Mouse (Mus musculus): Measurements from ENCODE around the gene D430041D05Rik. TPM values are rescaled to one million over a fixed set of nuclear protein-coding genes. Genes with fewer than 3 reads are reported as not detected.

D430041D05Rik gene
- polyA plus RNA-seq, 1 experiment from 2014 or later = 5.7 TPM

- H3K36me3 ChIP-seq = no peaks in the 10 kb centered on the region
- H3K4me3 ChIP-seq = no peak overlapping the region
- H3K27ac ChIP-seq (replicated peaks) = 0 out of 2 replicates have a peak overlapping the region, but pooled peaks have one; percentile 4
- H3K4me2 ChIP-seq = no peak overlapping the region
- ATAC-seq (ENCODE audit: low read depth) = no peak
- H3K9me3 ChIP-seq = no peaks in the 10 kb centered on the region
- peaks cover 39% of the 10 kb centered on the region for H3K4me1 ChIP-seq (replicated peaks)
- 68% methylated on average over 4 of the region's 4 CpGs for WGBS
- H3K27me3 ChIP-seq = no peaks in the 10 kb centered on the region
- no peak overlapping the region for H3K9ac ChIP-seq
Observed at GRCm38 (mm10) chr2:104332707-104333106, 78.1 kb downstream of the D430041D05Rik start.

- ATAC-seq (ENCODE audit: low read depth) = no peak
- H3K27me3 ChIP-seq = no peaks in the 10 kb centered on the region
- no peak overlapping the region for H3K27ac ChIP-seq (replicated peaks)
- H3K36me3 ChIP-seq = no peaks in the 10 kb centered on the region
- H3K4me1 ChIP-seq (replicated peaks) = peaks cover 40% of the 10 kb centered on the region
- no peak overlapping the region for H3K9ac ChIP-seq
- 91% methylated on average over 6 of the region's 6 CpGs for WGBS
- no peak overlapping the region for H3K4me3 ChIP-seq
- H3K4me2 ChIP-seq = no peak overlapping the region
- H3K9me3 ChIP-seq = no peaks in the 10 kb centered on the region
Observed at GRCm38 (mm10) chr2:104331261-104331660, 79.6 kb downstream of the D430041D05Rik start.

GRCm38 (mm10) chr2:104327116-104327794 is 83.6 kb downstream of the D430041D05Rik start:
- Histone ChIP-seq H3K27ac (replicated peaks) (peak overlapping the region; percentile 15; the same call in 1 of the 2 replicates), H3K4me1 (replicated peaks) (peaks cover 14% of the 10 kb centered on the region)
- no peak for ATAC-seq (ENCODE audit: low read depth)

GRCm38 (mm10) chr2:104323773-104324172 is 87.0 kb downstream of the D430041D05Rik start:
- Histone ChIP-seq H3K4me3 (no peak overlapping the region), H3K9ac (no peak overlapping the region), H3K4me1 (replicated peaks) (peaks cover 29% of the 10 kb centered on the region), H3K36me3 (no peaks in the 10 kb centered on the region), H3K9me3 (no peaks in the 10 kb centered on the region), H3K27ac (replicated peaks) (no peak overlapping the region), H3K27me3 (no peaks in the 10 kb centered on the region), H3K4me2 (no peak overlapping the region)
- no peak for ATAC-seq (ENCODE audit: low read depth)
- WGBS = 67% methylated on average over 6 of the region's 6 CpGs

More at GRCm38 (mm10) chr2:104327116-104327794, 83.6 kb downstream of the D430041D05Rik start:
- Histone ChIP-seq H3K36me3 (no peaks in the 10 kb centered on the region), H3K4me3 (no peak overlapping the region), H3K9me3 (no peaks in the 10 kb centered on the region), H3K9ac (no peak overlapping the region), H3K27me3 (no peaks in the 10 kb centered on the region), H3K4me2 (no peak overlapping the region)
- WGBS = 73% methylated on average over 16 of the region's 16 CpGs

- no peaks in the 10 kb centered on the region for H3K27me3 ChIP-seq
- 83% methylated on average over 5 of the region's 5 CpGs for WGBS
- H3K9me3 ChIP-seq = no peaks in the 10 kb centered on the region
- H3K9ac ChIP-seq = no peak overlapping the region
- H3K27ac ChIP-seq (replicated peaks) = no peak overlapping the region
- peaks cover 32% of the 10 kb centered on the region for H3K4me1 ChIP-seq (replicated peaks)
- no peak overlapping the region for H3K4me3 ChIP-seq
- no peaks in the 10 kb centered on the region for H3K36me3 ChIP-seq
- H3K4me2 ChIP-seq = no peak overlapping the region
- no peak for ATAC-seq (ENCODE audit: low read depth)
Observed at GRCm38 (mm10) chr2:104323351-104323750, 87.5 kb downstream of the D430041D05Rik start.

GRCm38 (mm10) chr2:104320061-104320624 is 90.7 kb downstream of the D430041D05Rik start:
- Histone ChIP-seq H3K27ac (replicated peaks) (no peak overlapping the region), H3K27me3 (no peaks in the 10 kb centered on the region), H3K4me2 (no peak overlapping the region), H3K36me3 (no peaks in the 10 kb centered on the region), H3K9me3 (no peaks in the 10 kb centered on the region), H3K4me1 (replicated peaks) (peaks cover 31% of the 10 kb centered on the region), H3K4me3 (no peak overlapping the region), H3K9ac (no peak overlapping the region)
- no peak for ATAC-seq (ENCODE audit: low read depth)
- 78% methylated on average over 13 of the region's 13 CpGs for WGBS

- Histone ChIP-seq H3K27me3 (no peaks in the 10 kb centered on the region), H3K9me3 (no peaks in the 10 kb centered on the region), H3K4me1 (replicated peaks) (peaks cover 31% of the 10 kb centered on the region), H3K4me2 (no peak overlapping the region), H3K36me3 (no peaks in the 10 kb centered on the region), H3K4me3 (no peak overlapping the region), H3K27ac (replicated peaks) (no peak overlapping the region), H3K9ac (no peak overlapping the region)
- 97% methylated on average over 10 of the region's 10 CpGs for WGBS
- ATAC-seq (ENCODE audit: low read depth) = no peak
Observed at GRCm38 (mm10) chr2:104319443-104319842, 91.4 kb downstream of the D430041D05Rik start.

GRCm38 (mm10) chr2:104318881-104319280 is 91.9 kb downstream of the D430041D05Rik start:
- Histone ChIP-seq H3K27ac (replicated peaks) (no peak overlapping the region), H3K36me3 (no peaks in the 10 kb centered on the region), H3K4me3 (no peak overlapping the region), H3K4me1 (replicated peaks) (peaks cover 31% of the 10 kb centered on the region), H3K4me2 (no peak overlapping the region), H3K27me3 (no peaks in the 10 kb centered on the region), H3K9me3 (no peaks in the 10 kb centered on the region), H3K9ac (no peak overlapping the region)
- peak; percentile 62 for ATAC-seq (ENCODE audit: low read depth)
- 52% methylated on average over 8 of the region's 8 CpGs for WGBS

- H3K27ac ChIP-seq (replicated peaks) = 0 out of 2 replicates have a peak overlapping the region, but pooled peaks have one; percentile 9
- H3K4me3 ChIP-seq = no peak overlapping the region
- WGBS = 70% methylated on average over 2 of the region's 2 CpGs
- no peak for ATAC-seq (ENCODE audit: low read depth)
- H3K27me3 ChIP-seq = no peaks in the 10 kb centered on the region
- H3K4me1 ChIP-seq (replicated peaks) = peaks cover 31% of the 10 kb centered on the region
- H3K9me3 ChIP-seq = no peaks in the 10 kb centered on the region
- no peak overlapping the region for H3K9ac ChIP-seq
- H3K36me3 ChIP-seq = no peaks in the 10 kb centered on the region
- no peak overlapping the region for H3K4me2 ChIP-seq
Observed at GRCm38 (mm10) chr2:104318259-104318658, 92.6 kb downstream of the D430041D05Rik start.

GRCm38 (mm10) chr2:104317631-104318030 is 93.2 kb downstream of the D430041D05Rik start:
- Histone ChIP-seq H3K4me3 (no peak overlapping the region), H3K36me3 (no peaks in the 10 kb centered on the region), H3K4me1 (replicated peaks) (peaks cover 31% of the 10 kb centered on the region), H3K9ac (no peak overlapping the region), H3K4me2 (no peak overlapping the region), H3K9me3 (no peaks in the 10 kb centered on the region), H3K27me3 (no peaks in the 10 kb centered on the region), H3K27ac (replicated peaks) (no peak overlapping the region)
- WGBS = 82% methylated on average over 6 of the region's 6 CpGs
- ATAC-seq (ENCODE audit: low read depth) = no peak

- Histone ChIP-seq H3K4me1 (replicated peaks) (peaks cover 28% of the 10 kb centered on the region), H3K36me3 (no peaks in the 10 kb centered on the region), H3K9me3 (no peaks in the 10 kb centered on the region), H3K4me3 (no peak overlapping the region), H3K27me3 (no peaks in the 10 kb centered on the region), H3K9ac (no peak overlapping the region), H3K27ac (replicated peaks) (no peak overlapping the region), H3K4me2 (no peak overlapping the region)
- ATAC-seq (ENCODE audit: low read depth) = no peak
- WGBS = 69% methylated on average over 8 of the region's 8 CpGs
Observed at GRCm38 (mm10) chr2:104316483-104316882, 94.3 kb downstream of the D430041D05Rik start.

GRCm38 (mm10) chr2:104313246-104313645 is 97.6 kb downstream of the D430041D05Rik start:
- Histone ChIP-seq H3K9me3 (no peaks in the 10 kb centered on the region), H3K9ac (no peak overlapping the region), H3K4me1 (replicated peaks) (peaks cover 12% of the 10 kb centered on the region), H3K36me3 (no peaks in the 10 kb centered on the region), H3K27me3 (no peaks in the 10 kb centered on the region), H3K27ac (replicated peaks) (no peak overlapping the region), H3K4me3 (no peak overlapping the region), H3K4me2 (no peak overlapping the region)
- no peak for ATAC-seq (ENCODE audit: low read depth)
- 57% methylated on average over 6 of the region's 6 CpGs for WGBS

Data from neural tube, embryonic 13.5 days (tissue).